Mouse (Mus musculus) kidney, adult 11 months (tissue): Measurements from ENCODE around the gene Elmsan1.
"Not testable (repeated sequence)": the region's sequence is repeated elsewhere in the genome, so short reads cannot be mapped to it uniquely, and the experiment has no call there.

Experiments
- DNase-seq: peaks from one replicate; pipeline ENCODE4 v3.0.0; 2022

Gene Elmsan1

GRCm38 (mm10) chr12:84218289-84219120 is at the start of gene Elmsan1:
Gene Elmsan1 (minus strand): TSS chr12:84218881.
- peak; percentile 70 for DNase-seq

- DNase-seq, result no peak
Observed at GRCm38 (mm10) chr12:84267264-84267663, 48.6 kb upstream of the Elmsan1 start.

- DNase-seq, result no peak
Observed at GRCm38 (mm10) chr12:84260363-84260762, 41.7 kb upstream of the Elmsan1 start.

- no peak for DNase-seq
Observed at GRCm38 (mm10) chr12:84254886-84255285, 36.2 kb upstream of the Elmsan1 start.

DNA sequence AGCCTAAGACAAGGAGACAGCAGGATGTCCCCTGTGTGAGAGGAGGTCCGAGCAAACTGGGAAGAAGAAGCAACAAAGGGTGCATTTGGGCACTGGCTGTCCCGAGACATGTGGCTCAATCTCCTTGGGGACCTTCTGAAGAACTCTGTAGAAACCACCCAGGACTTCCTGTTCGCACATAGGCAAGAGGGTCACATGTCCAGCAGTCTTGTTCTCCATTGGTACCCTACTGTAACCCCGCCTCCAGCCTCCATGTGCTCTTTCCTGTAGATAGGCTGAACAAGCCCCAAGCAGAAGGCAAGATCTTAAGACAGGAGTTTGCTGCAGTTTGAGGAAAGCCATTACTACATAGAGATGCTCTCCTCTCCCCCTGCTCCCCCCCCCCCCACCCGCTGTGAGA is 34.1 kb upstream of the Elmsan1 start:
- DNase-seq, result no peak

DNA sequence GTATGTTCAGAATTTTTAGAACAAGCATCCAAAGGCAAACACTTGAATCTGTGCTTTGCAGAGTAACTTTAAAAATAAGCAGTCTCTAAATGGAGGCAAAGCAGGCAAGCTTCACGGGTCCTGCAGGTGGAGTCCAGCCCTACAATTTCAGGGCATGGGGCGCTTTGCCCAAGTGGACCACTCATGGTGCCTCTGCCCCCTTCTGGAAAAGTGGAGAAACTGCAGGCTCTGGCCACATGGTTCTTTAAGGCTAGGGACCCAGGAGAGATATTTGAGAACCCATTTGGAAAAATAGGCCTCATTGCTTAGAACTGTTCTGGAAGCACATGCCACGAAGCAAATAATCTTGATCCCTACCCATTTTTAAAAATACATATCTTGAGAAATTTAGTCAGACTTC is 30.5 kb upstream of the Elmsan1 start:
- DNase-seq, result peak; percentile 66

DNA sequence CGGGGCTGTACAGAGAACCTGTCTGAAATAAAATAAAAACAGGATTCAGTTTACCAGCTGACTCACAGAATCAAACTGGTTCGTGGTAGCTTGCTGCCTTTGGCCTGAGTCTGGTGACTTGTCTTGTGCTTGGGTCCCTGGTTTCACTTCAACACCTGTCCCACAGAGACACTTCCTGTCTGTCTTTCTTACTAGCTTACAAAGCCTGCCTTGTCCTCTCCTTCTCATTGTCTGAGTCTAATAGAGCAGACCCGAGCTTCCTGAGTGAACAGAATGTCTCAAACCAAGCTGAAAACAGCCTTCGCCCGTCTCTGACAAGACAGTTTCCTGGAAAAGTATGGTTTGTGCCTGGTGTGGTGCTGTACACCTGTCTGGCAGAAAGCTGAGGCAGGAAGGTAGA is 27.0 kb upstream of the Elmsan1 start:
- DNase-seq, result no peak

- no peak for DNase-seq
Observed at GRCm38 (mm10) chr12:84243076-84243770, 24.5 kb upstream of the Elmsan1 start.

DNA sequence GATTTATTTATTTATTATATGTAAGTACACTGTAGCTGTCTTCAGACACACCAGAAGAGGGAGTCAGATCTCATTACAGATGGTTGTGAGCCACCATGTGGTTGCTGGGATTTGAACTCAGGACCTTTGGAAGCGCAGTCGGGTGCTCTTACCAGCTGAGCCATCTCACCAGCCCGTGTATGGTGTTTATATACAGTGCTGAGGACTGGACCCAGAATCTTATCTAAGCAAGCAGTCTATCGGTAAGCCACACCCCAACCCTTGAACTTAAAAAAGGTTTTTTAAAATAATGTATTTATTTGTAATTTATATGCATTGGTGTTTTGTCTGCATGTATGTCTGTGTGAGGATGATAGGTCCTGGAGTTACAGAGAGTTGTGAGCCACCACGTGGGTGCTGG is 18.4 kb upstream of the Elmsan1 start:
- not testable (repeated sequence) for DNase-seq

GRCm38 (mm10) chr12:84235981-84236752 is 17.5 kb upstream of the Elmsan1 start:
- DNase-seq, result peak; percentile 38

DNA sequence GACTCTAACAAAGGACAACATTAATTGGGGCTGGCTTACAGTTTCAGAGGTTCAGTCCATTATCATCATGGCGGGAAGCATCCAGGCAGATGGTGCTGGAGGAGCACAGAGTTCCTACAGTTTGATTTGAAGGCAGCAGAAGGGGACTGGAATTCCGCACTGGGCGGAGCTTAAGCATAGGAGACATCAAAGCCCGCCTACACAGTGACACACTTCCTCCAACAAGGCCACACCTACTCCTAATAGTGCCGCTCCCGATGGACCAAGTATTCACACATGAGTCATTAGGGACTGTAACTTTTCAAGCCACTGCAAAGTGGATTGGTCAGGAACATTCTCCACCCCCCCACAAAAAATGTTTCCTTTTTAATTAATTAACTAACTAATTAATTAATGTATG is 16.9 kb upstream of the Elmsan1 start:
- DNase-seq, result no peak

- DNase-seq, result no peak
Observed at GRCm38 (mm10) chr12:84233488-84234100, 14.9 kb upstream of the Elmsan1 start.

DNA sequence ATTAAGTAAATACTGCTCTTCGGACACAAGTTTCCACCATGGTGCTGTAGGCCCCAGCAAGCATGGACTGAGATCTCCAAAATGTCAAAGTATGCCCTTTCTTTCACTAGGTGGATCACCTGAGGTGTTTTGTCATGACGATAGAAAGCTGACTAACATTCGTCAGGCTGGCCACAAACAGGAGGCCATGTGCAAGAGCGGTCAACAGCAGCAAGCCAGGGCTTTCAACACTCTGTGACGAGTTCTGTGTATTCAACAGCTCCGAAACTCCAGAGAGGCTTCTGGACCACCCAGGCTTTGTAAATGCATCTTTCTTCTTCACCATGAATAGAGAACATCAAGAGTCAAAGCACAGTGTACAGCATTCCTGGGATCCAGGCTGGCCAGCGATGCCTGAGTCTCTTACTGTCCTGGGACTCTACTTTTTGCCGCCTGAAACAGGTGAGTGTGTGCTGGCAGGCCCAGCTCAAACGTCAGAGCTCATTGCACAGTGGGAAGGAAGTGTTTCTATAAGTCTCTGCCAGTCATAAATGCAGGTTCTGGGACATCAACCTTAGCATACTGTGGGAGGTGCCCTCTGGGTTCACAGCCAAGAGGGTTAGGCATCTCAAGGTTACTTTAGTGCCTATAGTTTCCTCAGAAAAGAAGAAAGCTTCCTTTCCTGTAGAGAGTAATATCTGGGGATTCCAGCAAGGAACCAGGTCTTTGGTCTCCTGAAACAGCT is 7.6 kb upstream of the Elmsan1 start:
- DNase-seq, result no peak

DNA sequence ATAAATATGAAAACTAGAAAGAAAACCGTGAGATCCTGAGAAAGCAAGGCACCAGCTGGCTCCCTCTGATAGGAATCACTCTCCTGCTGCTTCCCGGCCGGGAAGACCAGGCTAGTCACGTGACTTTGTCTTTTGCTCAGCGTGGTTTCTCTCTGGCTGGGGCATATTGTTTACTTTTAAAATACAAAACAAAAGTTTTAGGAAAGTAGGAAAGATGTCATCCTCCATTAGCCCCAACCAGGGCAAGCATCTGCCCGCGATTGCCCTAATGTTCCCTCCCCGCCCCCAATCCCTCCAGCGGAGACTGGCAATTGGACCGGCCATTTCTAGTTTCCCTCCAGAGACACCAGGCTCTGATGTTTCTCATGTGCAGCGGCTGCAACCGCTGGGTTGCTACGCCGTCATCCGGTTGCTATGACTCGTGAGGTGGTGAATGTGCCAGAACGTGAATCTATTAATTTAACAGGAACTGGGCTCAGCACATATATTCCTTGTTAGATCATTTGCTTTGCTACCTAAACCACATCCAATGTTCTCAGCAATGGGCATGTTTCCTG is 3.8 kb upstream of the Elmsan1 start:
- peak; percentile 70 for DNase-seq

DNA sequence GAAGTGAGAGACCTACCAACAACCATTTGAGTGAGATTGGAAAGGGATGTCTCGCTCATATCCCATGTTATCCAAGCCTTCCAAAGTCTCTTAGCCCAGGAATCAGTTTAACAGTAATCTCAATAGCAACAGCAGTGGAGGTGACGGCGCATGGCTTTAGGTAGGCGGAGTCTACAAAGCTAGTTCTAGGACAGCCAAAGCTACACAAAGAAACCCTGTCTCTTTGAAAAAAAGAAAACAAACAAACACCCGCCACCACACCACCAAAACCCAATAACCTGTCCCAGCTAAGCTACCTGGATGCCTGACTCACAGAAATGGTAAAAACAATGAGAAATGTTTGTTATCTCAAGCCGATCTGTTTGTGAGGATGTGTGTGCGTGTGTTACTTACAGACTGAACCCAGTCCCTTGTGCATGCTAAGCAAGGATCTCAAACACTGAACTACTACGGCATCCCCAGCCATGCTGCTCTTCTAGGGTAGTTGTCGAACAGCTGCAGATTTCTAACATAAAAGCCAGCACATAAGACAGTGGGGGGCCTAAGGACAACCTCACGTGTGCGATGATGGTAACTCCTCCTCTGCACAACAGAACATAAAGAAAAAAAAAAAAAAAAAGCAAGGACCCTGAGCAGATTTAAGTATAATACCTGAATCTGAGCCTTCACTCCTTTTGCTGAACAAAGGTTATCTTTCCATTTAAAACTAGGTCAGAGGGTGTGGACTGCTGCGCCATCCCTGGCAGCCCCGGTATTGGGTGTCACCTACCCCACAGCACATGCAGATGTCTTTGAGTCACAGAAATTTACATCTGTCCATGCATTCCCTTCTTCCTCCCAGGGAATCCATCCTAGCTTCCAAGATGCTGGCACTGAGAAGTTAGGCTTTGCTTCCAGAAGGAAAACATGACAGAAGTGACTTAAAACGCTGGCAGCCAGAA is 2.5 kb upstream of the Elmsan1 start:
- DNase-seq, result no peak

DNA sequence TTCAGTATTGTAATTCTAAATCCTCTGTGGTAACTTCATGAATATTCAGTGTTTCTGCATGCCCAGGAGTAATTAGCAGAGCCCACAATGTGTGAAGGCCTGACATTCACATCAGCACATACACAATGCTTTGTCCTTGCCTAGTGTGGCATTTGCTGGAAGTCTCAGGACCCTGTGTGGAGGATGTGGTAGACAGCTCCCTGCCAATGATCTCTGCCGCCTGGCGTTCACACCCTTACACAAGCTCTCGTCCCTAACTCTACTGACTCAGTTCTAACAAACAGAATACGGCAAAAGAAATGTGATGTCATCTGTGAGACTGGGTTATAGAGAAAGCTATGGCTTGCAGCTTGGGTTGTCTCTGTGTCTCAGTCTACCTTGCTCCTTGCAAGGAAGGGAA is 1.8 kb upstream of the Elmsan1 start:
- no peak for DNase-seq

GRCm38 (mm10) chr12:84219121-84219561 is 460 bp upstream of the Elmsan1 start:
- DNase-seq, result no peak

- DNase-seq, result no peak
Observed at GRCm38 (mm10) chr12:84217508-84218131, 1.1 kb downstream of the Elmsan1 start.

- DNase-seq, result no peak
Observed at GRCm38 (mm10) chr12:84217111-84217507, 1.6 kb downstream of the Elmsan1 start.

DNA sequence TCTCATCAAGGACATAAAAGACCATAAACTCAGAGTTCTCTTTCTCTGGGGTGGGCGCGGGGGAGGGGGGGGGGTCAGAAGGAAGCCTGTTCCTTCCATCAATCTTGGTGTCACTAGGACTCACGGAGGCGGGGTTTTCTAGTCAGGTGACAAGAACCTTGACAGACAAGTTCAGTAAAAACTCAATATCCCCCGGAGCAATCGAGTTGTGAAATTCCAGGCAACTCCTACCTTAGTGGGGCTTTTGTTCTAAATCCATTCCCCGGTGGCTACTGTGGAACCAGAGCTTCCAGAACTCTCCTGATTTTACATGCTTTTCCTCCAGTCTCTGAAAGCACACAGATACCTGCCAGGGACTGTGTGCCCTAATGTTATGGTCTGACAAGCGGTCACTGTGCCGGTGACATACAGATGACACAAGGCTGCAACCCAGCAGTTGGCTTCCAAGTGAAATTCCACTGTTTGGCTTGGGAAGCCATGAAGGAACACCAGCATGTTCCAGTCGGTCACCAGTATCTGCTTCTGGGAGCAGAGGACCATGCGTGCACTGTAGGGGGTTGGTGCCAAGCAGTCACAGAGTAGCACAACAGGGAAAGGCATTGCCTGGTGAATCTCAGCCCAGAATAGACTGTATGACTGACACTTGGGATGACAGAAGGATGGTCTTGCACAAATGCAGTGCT is 2.8 kb downstream of the Elmsan1 start:
- DNase-seq, result no peak
